Mouse (Mus musculus) ZHBTc4 (cell line): Measurements from ENCODE around the gene Gm37419.
A peak's percentile ranks its signal among the peaks of the same experiment; 100 is the strongest.

ENCODE experiments used
- DNase-seq: peaks from one replicate; pipeline ENCODE4 v3.0.0-alpha.2; 2011; ENCODE audit warnings: low read depth, low spot score

Gene Gm37419

DNA sequence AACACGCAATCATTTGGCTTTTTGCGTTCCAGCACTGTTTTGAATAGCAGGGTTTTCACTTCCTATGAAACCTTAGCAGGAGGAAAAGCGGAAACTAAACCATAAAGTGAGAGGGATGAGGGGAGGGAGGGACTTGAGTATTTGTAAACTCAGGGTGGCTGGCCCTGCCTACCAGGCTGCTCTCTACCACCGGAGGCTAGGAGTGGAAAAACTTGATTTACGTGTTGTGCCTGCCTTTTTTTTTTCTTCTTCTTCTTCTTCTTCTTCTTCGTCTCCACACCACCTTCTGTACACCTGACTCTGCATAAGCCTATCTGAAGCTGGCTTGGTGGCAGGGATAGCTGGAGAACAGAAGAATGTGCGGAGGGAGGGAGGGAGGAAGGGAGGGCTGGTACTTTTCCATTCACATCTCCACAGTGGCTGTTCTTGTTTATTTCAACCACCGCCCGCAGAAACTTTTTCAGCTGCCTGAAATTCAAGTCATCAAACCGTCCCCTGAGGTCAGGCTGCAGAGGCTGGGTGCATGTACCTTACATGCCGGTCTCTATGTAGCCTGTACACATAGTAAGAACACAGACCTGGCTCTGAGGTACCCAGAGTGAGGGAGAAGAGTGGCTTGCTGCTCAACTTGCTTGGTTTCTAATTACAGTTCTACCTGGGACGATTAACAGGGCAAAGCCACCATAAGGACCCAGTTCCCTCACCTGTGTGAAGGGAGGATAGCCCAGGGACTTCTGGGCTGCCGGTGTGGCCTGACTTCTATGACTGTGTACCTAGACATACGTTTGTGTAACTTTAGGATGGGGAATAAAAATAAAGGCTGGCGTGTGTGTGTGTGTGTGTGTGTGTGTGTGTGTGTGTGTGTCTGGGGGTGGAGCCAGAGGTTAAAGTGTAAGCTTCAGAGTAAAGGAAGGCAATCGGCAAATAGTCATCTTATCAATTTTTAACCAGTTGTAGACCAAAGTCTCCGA lies 5.4 kb downstream of the Gm37419 start:
- no peak for DNase-seq

DNA sequence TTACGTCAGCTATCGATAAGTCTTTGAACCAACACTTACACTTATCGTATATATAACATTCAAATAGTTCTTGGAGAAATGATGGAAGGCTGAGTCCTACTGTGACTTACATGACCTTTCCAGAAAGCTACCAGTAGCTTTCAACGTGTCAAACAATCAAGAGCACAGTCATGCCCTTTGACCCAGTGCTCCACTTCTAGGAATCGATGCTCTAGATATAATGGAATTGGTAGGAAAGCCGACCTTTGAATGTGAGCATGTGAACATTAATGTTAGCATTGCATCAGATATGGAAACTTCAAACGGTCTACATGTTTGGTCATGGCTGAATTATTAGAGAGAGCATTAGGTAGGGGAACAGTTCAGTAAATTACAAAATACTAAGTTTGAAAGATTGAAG lies 8.1 kb downstream of the Gm37419 start:
- no peak for DNase-seq

DNA sequence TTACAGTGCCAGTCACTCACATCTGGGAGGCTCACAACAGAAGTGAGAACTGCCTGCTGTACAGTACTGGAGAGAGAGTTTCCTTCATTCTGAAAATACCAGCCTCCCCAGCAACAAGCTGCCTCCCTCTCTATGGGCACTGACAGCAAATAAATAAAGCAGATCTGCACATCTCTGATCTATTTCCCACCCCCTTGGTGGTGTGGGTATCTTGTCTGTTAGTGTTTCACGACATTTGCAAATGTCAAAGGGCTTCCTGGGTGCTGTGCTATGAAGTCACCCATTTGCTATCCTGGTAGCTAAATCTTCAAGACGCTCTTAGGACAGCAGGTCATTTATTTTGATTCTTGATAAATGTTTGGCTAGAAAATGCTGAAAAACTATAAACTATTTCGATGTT lies 8.9 kb downstream of the Gm37419 start:
- no peak for DNase-seq

DNA sequence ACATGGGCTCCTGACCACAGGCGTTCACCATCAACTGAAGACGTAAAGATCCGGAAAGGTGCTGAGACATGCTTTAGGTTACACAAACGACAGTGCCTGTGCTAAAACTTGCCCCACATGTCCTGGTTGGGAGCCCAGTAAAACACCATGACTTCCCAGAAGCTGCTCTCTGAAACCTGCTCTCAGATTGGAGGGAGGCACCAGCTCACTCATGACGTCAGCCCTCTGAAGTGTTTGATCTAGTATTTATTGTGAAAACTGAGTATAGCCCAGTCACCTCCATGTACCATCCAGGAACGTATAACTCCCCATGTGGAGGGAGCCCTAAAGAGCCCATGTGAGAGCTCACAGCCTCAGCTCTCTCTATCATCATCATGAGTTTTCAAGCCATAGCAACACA lies 9.6 kb downstream of the Gm37419 start:
- no peak for DNase-seq

DNA sequence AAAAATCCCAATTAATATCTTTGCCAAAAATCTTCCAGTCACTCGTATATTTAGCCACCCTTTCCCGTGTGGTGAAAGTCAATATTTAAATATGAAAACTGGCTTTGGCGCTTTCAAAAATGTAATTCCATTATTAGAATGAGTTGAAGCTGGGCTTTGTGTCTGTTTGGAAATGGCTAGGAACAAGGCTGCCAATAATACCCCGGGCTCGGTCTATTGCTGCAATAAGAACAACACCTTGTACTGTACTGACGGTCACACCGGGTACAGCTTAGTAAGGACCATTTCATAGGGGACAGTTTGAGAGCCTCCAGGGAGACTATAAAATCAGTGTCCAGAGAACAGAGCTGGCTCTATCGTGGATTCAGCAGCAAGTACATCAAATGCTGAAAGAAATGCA lies 17.6 kb downstream of the Gm37419 start:
- no peak for DNase-seq

DNA sequence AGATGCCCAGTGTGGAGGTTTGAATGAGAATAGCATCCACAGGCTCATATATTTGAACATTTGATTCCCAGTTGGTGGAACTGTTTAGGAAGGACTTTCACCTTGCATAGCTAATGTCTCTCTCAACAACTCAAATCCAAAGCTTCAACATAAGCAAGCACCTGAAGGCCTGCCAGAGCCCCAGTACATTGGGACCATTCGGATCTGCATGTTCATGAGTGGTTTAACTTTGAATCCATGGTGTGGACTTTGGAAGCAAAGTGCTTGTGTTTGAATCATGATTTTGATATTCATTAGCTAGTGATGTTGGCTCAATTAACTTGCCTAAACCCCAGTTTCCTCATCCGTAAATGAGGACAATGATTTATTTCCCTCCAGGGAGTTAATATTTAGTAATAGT lies 21.6 kb downstream of the Gm37419 start:
- no peak for DNase-seq

DNA sequence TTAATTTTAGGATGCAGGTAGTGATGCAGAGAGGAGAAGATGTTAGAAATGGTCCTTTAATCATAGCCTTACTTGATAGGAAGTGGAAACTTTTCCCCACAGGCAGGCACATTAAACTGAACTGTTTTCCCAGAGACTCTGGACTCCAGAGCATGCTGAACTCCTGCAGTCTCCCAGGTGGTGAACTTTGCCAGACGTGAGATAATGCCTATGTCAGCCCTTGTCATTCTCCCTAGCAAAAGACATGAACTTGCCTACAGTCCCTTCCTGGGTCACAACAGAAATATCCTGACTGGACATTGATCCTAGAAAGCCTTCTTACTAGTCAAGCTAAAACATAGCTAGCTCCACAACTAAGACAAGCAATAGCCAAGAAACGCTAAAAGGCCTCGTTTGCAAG lies 23.0 kb downstream of the Gm37419 start:
- DNase-seq, result no peak

DNA sequence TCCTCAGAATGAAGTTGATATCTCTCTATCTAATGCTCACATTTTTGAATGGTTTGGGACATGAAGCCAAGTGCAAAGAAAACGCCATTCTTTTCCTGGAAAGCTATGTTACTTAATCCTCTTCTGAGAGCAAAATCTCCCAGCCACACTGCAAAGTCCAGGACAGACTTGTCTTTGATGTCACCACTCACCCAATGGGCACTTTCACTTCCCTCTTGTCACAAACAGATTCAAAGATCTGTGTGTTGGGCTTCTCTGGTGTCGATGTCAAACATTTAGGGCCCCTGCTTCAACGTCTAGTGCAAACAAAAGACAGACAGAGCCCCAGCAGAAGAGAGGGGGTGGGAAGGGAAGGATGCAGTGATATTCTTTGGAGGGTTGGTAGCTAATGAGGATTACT lies 23.8 kb downstream of the Gm37419 start:
- no peak for DNase-seq

DNA sequence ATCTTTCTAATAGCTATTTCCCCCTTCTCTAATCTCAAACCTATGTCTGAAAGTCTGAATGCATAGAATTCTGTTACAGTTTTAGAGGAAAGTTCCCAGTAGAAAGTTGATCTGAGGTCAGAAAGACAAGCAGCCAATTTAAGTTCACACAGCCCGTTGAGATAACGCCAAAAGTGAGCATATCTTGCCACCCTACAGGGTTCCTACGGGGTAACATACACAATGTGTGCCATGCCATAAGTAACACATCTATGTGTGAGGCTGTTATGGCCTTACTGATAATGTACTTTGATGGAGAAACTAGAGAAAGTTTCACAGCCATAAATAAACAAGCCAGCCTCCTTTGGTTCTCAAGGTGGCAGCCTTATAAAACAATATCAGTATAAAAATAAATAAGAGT lies 26.1 kb downstream of the Gm37419 start:
- DNase-seq, result no peak

DNA sequence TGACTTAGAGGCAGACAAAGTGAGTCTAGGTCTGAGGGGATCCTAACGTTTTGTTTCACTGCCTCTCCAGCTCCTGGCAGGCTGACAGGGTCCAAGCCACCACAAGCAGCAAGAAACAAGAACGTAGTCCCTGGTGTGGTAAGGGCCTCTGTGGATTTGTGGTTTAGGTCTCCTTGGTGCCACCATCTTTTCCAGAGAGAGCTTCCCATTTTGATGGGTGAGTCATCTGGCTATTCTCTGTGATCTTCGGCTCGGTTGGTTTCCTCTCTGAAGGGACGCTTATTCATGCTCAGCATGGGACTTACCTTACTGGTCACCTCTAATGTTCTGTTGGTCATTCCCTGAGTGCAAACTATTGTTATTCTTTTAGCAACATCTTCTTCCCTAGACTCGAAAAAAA lies 28.0 kb downstream of the Gm37419 start:
- no peak for DNase-seq

DNA sequence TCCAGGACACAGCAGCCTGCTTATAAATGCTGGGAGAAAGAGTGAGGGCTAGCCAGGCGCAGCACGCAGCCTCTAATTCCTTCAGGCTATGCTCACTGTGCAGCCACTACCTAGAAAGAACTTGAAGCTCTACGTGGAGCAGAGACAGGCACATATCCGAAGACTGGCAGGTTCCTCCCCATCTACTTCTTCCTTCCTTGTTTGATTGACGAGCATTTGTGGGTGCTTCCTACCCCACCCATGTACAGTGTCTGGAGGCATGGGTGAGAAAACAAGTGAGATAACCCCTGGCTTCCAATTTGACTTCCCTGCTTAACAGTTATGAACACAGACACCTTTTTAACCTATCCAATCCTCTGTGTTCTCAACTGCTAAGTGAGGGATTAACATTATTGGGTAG lies 28.5 kb downstream of the Gm37419 start:
- no peak for DNase-seq

DNA sequence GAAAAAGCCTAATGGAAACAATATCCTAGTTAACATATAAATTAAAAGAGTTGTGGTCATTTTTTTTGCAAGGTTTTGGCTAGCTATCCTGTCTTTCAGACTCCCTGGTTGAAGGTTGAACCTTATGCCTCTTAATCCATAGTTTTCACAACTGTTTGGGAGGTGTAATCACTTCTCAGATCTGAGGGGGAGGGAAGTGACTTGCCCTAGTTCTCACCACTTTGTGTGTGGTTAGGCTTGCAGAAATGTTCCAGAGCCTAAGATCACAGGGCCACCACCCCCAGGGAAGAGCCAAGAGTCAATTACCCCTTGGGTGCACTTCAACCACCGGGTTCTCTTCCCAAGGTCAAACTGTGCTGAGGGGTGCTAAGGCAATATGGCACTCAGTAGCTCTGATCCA lies 33.4 kb downstream of the Gm37419 start:
- DNase-seq, result no peak

DNA sequence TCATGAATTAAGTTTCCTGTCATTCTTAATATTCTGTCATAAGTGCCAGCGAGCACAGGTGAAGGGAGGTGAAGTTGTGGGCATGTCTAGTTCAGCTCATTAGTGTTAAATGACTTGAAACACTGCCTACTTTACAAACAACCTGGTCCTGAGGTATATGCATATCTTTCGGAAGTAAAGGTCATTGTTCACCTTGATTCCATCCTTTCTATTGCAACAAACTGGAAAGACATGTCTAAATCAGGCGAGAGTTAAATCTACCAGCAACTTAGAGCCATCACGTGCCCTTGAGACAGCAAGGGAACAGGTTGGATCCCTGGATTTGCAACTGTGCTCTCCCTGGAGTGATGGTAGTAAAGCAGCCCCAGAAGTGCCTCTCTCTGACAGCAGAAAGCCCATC lies 34.3 kb downstream of the Gm37419 start:
- no peak for DNase-seq

DNA sequence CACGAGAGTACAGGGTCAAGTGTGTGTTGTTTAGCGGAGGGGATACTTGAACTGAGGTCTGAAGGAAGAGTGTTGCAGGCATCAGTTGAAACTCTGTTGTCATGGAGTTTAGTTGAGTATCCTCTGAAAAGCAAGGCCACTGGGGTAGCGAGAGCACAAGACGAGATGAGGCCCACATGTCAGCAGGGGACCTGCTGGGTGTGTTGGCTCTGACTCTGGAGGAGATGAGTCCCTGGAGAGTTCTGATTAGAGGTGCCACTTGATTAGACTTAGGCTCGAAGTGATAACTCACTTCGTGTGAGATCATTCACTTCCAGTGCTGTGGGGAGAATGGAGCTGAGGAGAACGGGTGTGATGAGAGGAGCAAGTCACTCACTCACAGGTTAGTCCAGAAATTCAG lies 37.2 kb downstream of the Gm37419 start:
- DNase-seq, result no peak

DNA sequence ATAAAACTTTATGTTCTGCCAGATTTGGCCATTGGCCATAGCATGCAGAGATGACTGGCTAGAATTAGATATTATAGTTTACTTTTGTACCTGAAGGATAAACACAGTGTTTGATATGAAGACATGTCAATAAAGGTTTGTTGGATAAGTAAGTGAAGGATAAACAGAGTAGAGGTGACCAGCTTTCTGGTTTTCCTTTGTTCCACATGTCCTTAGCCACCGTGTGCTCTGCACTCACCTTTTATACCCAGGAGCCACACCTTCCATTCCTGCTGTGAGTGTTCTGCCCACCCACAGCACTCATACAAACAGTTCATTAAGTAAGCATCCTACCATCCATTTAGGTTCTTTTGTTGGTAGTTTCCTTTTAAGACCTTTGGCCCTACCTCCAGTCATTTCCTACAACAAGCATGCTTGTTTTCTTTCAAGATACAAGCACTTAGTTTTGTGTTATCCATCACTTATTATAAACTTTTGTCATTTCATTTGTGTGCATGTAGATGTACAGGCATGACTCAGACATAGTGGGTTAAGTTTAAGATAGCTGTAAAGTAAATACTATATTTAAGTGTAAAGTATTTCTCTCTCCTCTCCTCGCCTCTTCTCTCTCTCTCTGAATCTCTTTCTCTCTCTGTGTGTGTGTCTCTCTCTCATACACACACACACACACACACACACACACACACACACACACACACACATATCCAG lies 41.8 kb downstream of the Gm37419 start:
- peak; percentile 47 for DNase-seq

DNA sequence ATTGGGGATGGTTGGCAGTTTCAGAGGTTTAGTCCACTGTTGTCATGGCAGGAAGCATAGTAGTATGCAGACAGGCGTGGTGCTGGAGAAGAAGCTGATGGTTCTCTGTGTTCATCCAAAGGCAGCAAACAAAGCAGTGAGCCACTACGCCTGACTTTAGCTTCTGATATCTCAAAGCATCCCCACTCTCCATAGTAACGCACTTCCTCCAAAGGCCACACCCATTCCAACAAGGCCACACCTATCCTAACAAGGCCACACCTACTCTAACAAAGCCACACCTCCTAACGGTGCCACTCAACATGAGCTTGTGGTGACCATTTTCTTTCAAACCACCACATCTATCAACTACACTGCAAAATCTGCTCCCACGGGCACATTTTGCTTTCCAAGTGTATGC lies 45.0 kb downstream of the Gm37419 start:
- DNase-seq, result peak; percentile 66

DNA sequence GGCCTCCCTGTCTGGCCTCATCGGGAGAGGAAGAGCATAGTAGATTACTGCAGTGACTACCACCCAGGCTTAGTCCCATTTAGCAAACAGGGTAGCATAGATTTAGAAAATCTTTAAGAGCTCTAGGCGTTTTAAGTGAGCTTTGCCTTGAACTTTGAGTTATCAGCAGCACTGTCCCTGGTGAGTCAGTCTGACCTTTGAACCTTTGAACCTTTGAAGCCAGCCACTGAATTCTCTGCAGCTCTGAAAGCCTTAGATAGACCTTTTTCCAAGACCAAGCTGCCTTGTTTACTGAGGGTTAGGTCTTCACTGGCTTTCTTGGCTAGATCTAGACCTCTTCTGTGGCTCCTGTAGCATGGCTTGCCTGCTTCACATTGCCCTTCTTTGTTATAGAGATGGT lies 46.2 kb downstream of the Gm37419 start:
- DNase-seq, result no peak

DNA sequence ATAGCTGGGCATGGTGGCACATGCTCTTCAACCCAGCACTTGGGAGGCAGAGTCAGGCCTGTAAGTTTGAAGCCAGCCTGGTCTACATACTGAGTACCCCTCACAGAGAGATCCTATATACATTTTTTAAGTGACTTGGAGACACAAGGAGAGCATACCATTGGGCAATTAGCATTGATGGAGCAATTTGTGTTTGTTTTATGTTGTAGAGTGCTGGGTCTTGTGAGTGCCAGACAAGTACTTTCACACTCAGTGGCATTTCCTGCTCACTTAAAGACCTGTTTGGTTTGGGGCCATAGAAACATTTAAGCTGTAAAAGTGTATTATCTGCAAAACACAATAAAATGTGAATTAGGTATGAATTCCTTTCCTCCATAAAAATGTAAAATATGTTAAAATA lies 47.5 kb downstream of the Gm37419 start:
- DNase-seq, result peak; percentile 67

DNA sequence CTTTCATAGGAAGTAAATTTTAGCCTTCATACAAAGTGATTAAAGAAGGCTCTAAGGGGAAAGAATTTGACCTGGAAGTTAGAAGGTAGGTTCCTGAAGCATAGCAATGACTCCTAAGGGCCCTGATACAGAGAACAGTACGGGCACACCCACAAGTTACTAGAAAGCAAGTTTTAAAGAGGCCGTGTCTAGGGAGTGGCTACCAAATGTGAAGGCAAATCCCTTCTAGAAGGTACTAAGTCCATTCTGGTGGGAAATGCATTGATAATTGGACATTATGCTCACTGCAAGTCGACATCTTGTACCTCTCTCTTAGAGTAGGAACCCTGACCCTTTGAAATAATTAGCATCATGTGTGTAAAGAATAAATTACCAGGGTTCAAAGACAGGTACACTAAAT lies 48.1 kb downstream of the Gm37419 start:
- DNase-seq, result peak; percentile 37
